Mouse (Mus musculus): Measurements from ENCODE around the gene Gpr137c.

GRCm38 (mm10) chr14:45325471-45325870 is 106.0 kb downstream of the Gpr137c start:
- TF ChIP-seq EP300 (IDR thresholded peaks at IDR 0.05; ENCODE audit: insufficient read depth, low read depth, low read length) (no peak), POLR2A (IDR thresholded peaks at IDR 0.05; ENCODE audit: insufficient read depth, low read length) (no peak)
